Mouse (Mus musculus) liver, embryonic 15.5 days (tissue): ENCODE measurements around the gene Nagpa. TPM values are rescaled to one million over a fixed set of nuclear protein-coding genes. Genes with fewer than 3 reads are reported as not detected.
"Not testable (repeated sequence)": the region's sequence is repeated elsewhere in the genome, so short reads cannot be mapped to it uniquely, and the experiment has no call there.

Experiments
- ATAC-seq: fragments of 200-750 bp; cut with Nextera tagmentation; 2 replicates; pipeline ENCODE4 v1.8.0; 2017; ENCODE audit warnings: moderate number of reproducible peaks, mild to moderate bottlenecking, moderate library complexity; ENCODE audit not compliant: insufficient read depth
- H3K27ac ChIP-seq: fragments of 300-500 bp; sonication (generic); replicated peaks from 2 replicates; pipeline ENCODE4 v1.5.1; 2015; ENCODE audit warnings: mild to moderate bottlenecking, inconsistent platforms
- H3K27me3 ChIP-seq: fragments of 300-500 bp; sonication (generic); 2 replicates; pipeline ENCODE4 v1.6.1; 2015; ENCODE audit warnings: mild to moderate bottlenecking, inconsistent platforms
- H3K36me3 ChIP-seq: fragments of 300-500 bp; sonication (generic); replicated peaks from 2 replicates; pipeline ENCODE4 v1.6.1; 2015; ENCODE audit warnings: moderate library complexity, mild to moderate bottlenecking, inconsistent platforms
- H3K4me1 ChIP-seq: fragments of 300-500 bp; sonication (generic); replicated peaks from 2 replicates; pipeline ENCODE4 v1.6.1; 2015; ENCODE audit warnings: inconsistent platforms
- H3K4me2 ChIP-seq: fragments of 300-500 bp; sonication (generic); 2 replicates; pipeline ENCODE4 v1.6.1; 2015; ENCODE audit warnings: moderate library complexity, mild to moderate bottlenecking, inconsistent platforms
- H3K4me3 ChIP-seq: fragments of 300-500 bp; sonication (generic); replicated peaks from 2 replicates; pipeline ENCODE4 v1.5.1; 2015; ENCODE audit warnings: mild to moderate bottlenecking, inconsistent platforms
- H3K9ac ChIP-seq: fragments of 300-500 bp; sonication (generic); 2 replicates; pipeline ENCODE4 v1.6.1; 2015; ENCODE audit warnings: moderate library complexity, mild to moderate bottlenecking, inconsistent platforms
- H3K9me3 ChIP-seq: fragments of 300-500 bp; sonication (generic); replicated peaks from 2 replicates; pipeline ENCODE4 v1.6.1; 2016; ENCODE audit warnings: inconsistent platforms
- whole genome bisulfite sequencing: fragments of 180-500 bp; shearing (Covaris S2); methylation state at CpG from one replicate; pipeline ENCODE4 v1.1.7; 2015; ENCODE audit warnings: mixed read lengths; ENCODE audit not compliant: insufficient replicate concordance; 5-methylcytosine and 5-hydroxymethylcytosine counted together
- polyA plus RNA-seq: library from polyadenylated mRNA; unstranded; fragments of >200 nt; fragmentation: Nextera tagmentation; extraction: Ambion mirVana; gene quantifications from 2 replicates; pipeline ENCODE4 v1.2.1, GENCODE M21; 2015

Gene Nagpa
- polyA plus RNA-seq: 13.1 and 16.0 TPM in 2 replicates

DNA sequence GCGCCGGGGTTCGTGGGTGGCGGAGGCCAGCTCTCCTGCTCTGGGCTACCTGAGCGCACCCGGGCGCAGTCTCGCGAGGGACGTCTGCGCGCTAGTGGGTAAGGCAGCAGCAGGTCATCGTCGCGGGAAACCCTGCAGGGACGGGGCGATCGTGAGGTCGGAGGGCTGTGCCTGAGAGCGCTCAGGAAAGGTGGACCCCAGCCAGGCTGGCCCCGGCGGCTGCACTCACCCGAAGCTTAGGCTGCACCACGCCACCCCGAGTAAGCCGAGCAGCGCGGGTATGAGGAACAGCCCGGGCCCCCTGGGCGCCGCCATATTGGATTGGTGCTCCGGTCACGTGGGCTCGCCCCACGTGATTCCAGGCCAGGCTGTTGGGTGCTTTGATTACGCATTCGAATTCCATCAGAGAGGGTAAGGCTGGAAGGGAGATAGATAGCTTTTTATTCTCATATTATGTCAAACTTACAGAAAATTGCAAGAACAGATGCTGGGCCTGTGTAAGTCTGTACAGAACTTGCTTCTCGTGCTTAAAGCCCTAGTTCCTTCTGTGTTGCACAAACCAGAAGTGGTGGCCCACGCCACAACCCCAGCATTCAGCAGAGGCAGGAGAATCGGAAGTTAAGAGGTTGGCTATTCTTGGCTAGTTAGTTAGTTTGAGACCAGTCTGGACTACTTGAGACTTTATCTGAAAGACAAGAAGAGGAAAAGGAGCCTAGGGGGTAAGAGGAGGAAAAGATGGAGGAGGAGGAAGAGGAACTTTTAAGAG is at the start of gene Nagpa:
Nagpa (minus strand) TSS at position 345 of the 766 bp plus-strand sequence.
- peak within 1 kb of the TSS; percentile 76 for H3K4me3 ChIP-seq
- no peaks in the 10 kb centered on the region for H3K9me3 ChIP-seq
- H3K27ac ChIP-seq: peak within 1 kb of the TSS; percentile 11; the same call in 1 of the 2 replicates
- H3K4me1 ChIP-seq: peaks cover 23% of the 10 kb centered on the region
- peak within 1 kb of the TSS; percentile 61 for H3K9ac ChIP-seq
- 3% methylated on average over 40 of the region's 40 CpGs for WGBS
- H3K27me3 ChIP-seq: no peaks in the 10 kb centered on the region
- peak; percentile 69 for ATAC-seq
- H3K36me3 ChIP-seq: peaks cover 6% of the 10 kb centered on the region
- H3K4me2 ChIP-seq: peak within 1 kb of the TSS; percentile 95

DNA sequence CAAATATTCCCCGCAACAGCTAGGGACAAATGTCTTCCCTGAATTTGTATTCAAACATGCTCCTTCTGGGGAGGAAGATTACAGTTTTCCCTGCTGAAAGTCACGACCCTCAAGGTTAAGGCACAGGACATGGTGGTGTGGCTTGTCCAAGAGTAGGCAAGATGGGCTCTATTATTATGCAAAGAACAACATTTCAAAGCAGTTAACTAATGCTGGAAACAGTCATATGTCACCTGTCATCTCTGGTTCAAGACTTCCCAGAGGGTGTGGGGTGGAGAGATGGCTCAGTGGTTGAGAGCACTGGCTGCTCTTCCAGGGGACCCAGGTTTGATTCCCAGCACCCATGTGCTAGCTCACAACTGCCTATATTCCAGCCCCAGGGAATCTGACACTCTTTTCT is 48.4 kb upstream of the Nagpa start:
- Histone ChIP-seq H3K4me3 (no peak overlapping the region), H3K4me2 (no peak overlapping the region), H3K27me3 (no peaks in the 10 kb centered on the region), H3K36me3 (peaks cover 35% of the 10 kb centered on the region), H3K9me3 (no peaks in the 10 kb centered on the region), H3K9ac (no peak overlapping the region), H3K27ac (no peak overlapping the region), H3K4me1 (peaks cover 27% of the 10 kb centered on the region)
- ATAC-seq: no peak
- WGBS: 77% methylated on average over 2 of the region's 2 CpGs

DNA sequence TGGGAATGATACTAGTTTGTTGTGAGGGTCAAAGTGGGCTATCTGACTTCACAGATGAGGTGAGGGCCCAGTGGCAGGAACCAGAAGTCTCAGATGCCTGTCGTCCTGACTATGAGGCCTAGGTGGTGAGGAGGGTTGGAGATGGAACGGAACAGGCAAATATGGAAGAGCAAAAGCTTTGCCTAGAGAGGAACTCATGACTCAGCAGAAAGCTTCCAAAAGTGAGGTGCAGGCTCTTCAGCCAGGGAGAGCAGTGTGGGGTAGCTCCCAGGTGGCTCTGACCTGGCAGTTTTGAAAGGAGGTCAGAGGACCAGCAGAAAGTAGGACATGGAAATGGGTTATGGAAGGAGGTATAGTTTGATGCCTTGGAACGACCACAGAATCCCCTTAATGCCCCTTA is 47.1 kb upstream of the Nagpa start:
- Histone ChIP-seq H3K27me3 (no peaks in the 10 kb centered on the region), H3K36me3 (peaks cover 42% of the 10 kb centered on the region), H3K9me3 (no peaks in the 10 kb centered on the region), H3K27ac (no peak overlapping the region), H3K9ac (no peak overlapping the region), H3K4me2 (no peak overlapping the region), H3K4me1 (peaks cover 22% of the 10 kb centered on the region), H3K4me3 (no peak overlapping the region)
- no peak for ATAC-seq
- WGBS: 62% methylated on average over 3 of the region's 3 CpGs

DNA sequence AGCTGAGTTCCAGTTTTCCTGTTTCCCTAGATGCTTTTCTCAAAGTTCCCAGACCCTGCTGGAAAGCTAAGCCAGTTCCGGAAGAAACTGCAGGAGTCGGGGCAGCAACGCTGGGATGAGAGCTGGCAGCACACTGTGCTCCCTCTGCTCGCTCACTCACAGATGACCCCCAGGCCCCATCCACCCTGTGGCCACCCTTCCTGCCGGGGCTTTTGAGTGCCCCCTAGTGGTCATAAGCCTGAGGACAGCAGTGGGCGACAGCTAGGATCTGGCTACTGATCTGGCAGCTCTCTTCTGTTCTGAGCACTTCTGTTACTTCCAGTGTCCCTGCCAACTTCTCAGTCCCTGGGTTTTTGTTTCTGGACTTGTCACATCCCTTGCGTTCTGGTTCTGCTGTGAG is 40.6 kb upstream of the Nagpa start:
- no peak overlapping the region for H3K9ac ChIP-seq
- H3K9me3 ChIP-seq: no peaks in the 10 kb centered on the region
- H3K36me3 ChIP-seq: peaks cover 81% of the 10 kb centered on the region
- H3K4me1 ChIP-seq: no peaks in the 10 kb centered on the region
- ATAC-seq: peak; percentile 54; the same call in 1 of the 2 replicates
- no peak overlapping the region for H3K4me3 ChIP-seq
- no peak overlapping the region for H3K4me2 ChIP-seq
- 50% methylated on average over 7 of the region's 7 CpGs for WGBS
- no peaks in the 10 kb centered on the region for H3K27me3 ChIP-seq
- H3K27ac ChIP-seq: no peak overlapping the region

DNA sequence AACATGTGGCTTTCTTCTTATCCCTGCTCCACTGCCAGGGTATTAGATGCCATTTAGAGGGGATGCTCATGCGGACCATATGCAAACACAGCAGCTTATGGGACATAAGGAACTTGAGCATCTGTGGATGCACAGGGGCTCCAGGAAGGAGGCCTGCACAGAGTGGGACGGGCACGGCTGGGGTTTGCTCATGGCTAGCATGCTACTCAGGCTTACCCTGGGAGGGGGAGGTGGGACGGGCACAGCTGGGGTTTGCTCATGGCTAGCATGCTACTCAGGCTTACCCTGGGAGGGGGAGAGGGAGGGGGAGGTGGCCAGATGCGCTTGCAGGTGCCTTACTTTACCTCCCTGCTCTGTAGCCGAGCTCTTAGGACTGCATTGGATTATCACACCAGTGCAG is 39.1 kb upstream of the Nagpa start:
- no peak for ATAC-seq
- WGBS: 64% methylated on average over 6 of the region's 6 CpGs
- H3K9me3 ChIP-seq: no peaks in the 10 kb centered on the region
- H3K9ac ChIP-seq: no peak overlapping the region
- no peaks in the 10 kb centered on the region for H3K4me1 ChIP-seq
- H3K36me3 ChIP-seq: peaks cover 78% of the 10 kb centered on the region
- no peak overlapping the region for H3K4me2 ChIP-seq
- H3K4me3 ChIP-seq: no peak overlapping the region
- H3K27me3 ChIP-seq: no peaks in the 10 kb centered on the region
- no peak overlapping the region for H3K27ac ChIP-seq

DNA sequence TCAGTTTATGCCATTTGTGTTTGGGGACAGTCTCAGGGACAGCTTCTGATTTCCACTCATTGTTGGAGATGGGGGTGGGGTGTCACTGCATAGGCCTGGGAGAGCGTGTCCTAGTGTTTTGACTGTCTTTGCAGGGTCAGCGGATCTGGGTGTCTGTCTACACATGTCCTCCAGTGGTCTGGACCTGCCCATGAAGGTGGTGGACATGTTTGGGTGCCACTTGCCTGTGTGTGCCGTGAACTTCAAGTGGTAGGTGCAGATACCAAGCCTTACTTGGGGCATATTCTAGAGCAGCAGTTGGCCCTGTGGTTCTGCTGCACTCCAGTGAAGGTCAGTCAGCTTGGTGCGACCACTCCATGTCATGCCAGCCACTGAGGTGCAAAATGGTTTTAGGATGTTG is 38.5 kb upstream of the Nagpa start:
- H3K27me3 ChIP-seq: no peaks in the 10 kb centered on the region
- no peak overlapping the region for H3K4me2 ChIP-seq
- 69% methylated on average over 4 of the region's 4 CpGs for WGBS
- H3K4me3 ChIP-seq: no peak overlapping the region
- no peaks in the 10 kb centered on the region for H3K4me1 ChIP-seq
- no peaks in the 10 kb centered on the region for H3K9me3 ChIP-seq
- no peak overlapping the region for H3K27ac ChIP-seq
- H3K9ac ChIP-seq: no peak overlapping the region
- ATAC-seq: no peak
- H3K36me3 ChIP-seq: peaks cover 72% of the 10 kb centered on the region

DNA sequence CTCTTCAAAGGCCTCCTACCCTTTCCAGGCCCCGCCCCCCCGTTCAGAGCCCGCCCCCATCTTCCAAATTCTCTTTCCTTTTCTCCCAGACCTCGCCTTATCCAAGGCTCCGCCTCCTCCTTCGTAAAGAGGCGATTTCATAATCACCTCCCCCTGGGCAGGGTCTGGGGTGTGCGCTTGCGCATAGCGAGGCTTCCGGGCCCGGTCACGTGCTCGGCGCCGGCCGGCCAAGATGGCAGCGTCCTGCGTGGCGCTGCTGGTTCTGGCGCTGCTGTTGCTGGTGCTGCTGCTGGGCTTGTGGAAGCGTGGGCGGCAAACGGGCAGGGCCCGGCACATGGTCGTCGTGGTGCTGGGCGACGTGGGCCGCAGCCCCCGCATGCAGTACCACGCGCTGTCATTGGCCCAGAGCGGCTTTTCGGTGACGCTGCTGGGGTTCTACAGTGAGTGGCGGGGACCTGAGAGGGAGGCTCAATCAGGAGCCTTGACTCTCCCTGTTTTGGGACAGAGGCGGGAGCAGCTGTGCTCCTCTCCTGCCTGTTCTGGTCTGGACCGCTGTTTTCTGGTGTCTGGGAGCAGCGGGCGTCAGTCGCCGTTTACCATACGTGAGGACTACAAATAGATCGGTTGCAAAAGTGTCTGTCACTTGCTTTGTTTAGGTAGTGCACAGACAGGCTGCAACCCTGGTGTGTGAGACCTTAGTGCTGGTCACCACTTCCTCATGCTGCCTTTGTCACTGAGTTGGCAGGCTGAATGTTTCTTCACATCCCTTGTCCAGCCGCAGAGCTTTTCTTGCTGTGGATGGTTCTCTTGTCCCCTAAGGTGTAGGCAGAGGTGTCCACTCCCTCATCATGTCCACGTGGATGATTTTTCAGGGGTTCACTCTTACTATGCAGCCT is 29.9 kb upstream of the Nagpa start, which contains the start of gene Alg1:
Alg1 (plus strand) TSS at position 204 of the 896 bp plus-strand sequence.
- H3K4me1 ChIP-seq: peaks cover 19% of the 10 kb centered on the region
- H3K4me2 ChIP-seq: peak within 1 kb of the TSS; percentile 87
- H3K9ac ChIP-seq: peak within 1 kb of the TSS; percentile 71
- H3K27me3 ChIP-seq: no peaks in the 10 kb centered on the region
- no peaks in the 10 kb centered on the region for H3K9me3 ChIP-seq
- peak; percentile 91 for ATAC-seq
- H3K4me3 ChIP-seq: peak within 1 kb of the TSS; percentile 86
- peak within 1 kb of the TSS; percentile 68 for H3K27ac ChIP-seq
- 1% methylated on average over 47 of the region's 47 CpGs for WGBS
- 0 out of 2 replicates have a peak, but pooled peaks cover 4% of the 10 kb centered on the region for H3K36me3 ChIP-seq

DNA sequence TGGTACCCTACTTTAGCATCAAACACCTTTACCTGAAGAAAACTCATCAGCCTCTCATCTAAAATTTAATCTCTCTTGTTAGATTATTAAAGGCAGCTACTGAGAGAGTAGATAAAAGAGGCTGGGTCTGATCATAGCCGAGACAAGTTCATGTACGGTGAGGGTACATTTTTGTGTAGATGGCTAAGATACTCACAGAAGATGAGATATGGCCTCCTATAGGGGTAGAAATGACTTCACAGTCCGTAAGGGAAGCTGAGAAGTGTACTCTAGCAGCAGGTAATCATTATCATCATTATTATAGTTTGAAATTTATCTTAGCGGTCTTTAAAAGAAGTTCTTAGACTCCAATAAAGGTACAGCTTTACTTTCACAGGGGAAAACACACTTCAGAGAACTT is 29.2 kb upstream of the Nagpa start:
- Histone ChIP-seq H3K27ac (0 out of 2 replicates have a peak overlapping the region, but pooled peaks have one; percentile 0), H3K9me3 (no peaks in the 10 kb centered on the region), H3K27me3 (no peaks in the 10 kb centered on the region), H3K4me3 (peak overlapping the region; percentile 86), H3K9ac (no peak overlapping the region), H3K4me1 (peaks cover 19% of the 10 kb centered on the region), H3K4me2 (peak overlapping the region; percentile 87), H3K36me3 (no peaks in the 10 kb centered on the region)
- 67% methylated on average over 4 of the region's 4 CpGs for WGBS
- no peak for ATAC-seq

DNA sequence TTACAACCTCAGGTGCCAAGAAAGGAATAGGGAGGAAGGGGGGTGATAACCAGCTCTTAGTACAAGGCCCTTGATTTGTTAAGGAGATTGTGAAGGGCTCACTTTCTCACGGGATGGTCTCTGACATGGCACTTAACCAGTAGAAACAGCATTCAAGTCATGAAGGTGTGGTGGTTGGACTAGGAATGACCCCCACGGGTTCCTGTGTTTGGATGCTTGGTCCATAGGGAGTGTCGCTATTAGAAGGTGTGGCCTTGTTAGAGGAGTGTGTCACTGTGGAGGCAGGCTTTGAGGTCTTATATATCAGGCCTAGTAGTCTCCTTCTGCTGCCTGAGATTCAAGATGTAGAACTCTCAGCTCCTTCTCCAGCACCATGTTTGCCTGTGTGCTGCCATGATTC is 24.3 kb upstream of the Nagpa start:
- not testable (repeated sequence) for H3K4me1 ChIP-seq, ATAC-seq, H3K4me2 ChIP-seq, H3K36me3 ChIP-seq, H3K27me3 ChIP-seq, H3K9ac ChIP-seq, H3K4me3 ChIP-seq, H3K27ac ChIP-seq, H3K9me3 ChIP-seq
- 66% methylated on average over 3 of the region's 3 CpGs for WGBS

DNA sequence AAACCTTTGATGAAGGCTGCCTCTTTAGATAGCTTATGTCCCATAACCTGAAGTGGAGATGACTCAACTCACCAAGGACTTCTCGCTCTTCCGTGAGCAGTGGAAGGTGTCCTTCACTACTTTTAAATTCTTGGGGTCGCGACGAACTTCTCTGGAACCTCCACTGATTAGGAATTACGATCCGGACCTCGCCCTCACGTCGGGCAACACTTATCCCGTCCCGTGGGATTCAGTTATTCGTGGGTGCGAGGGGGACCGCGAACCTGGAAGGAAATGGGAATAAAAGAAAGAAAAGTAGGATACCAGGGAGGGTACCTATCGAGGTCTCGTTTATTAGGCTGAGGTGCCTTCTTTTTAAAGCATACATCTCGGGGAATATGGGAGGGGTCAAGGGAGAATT is 23.7 kb upstream of the Nagpa start:
- H3K27me3 ChIP-seq, H3K36me3 ChIP-seq, H3K4me1 ChIP-seq, H3K9me3 ChIP-seq, H3K4me2 ChIP-seq, H3K4me3 ChIP-seq, ATAC-seq, H3K27ac ChIP-seq, H3K9ac ChIP-seq: not testable (repeated sequence)
- WGBS: 67% methylated on average over 19 of the region's 19 CpGs

DNA sequence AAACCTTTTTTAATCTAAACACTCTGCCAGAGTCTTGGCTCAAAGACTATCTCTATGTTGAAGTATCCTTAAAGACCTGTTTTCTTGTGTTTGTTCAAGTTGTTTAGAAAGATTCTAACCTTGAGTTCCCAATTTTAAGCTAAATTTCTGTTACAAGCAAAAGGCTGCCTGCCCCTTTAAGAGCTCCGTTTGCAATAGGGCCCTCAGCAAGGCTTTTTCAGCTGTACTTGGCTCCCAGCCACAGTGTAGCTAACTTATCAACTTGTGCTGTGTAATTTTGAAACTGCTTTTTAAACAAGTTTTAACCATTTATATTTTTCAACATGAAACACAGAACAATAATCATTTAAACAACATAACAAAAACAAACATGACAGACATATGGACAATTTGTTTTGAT is 22.7 kb upstream of the Nagpa start:
- H3K27ac ChIP-seq, H3K4me1 ChIP-seq, H3K27me3 ChIP-seq, H3K9ac ChIP-seq, H3K9me3 ChIP-seq, H3K4me2 ChIP-seq, H3K4me3 ChIP-seq, H3K36me3 ChIP-seq, ATAC-seq: not testable (repeated sequence)
- 17% methylated on average over 1 of the region's 1 CpGs for WGBS
